Mouse (Mus musculus): ENCODE measurements at regions not wholly inside any gene's neighbourhood (a gene's known extent, or its start where the extent isn't known, plus 50 kb on each side); places are given as distances from the start of the nearest gene placed in this dataset.

DNA sequence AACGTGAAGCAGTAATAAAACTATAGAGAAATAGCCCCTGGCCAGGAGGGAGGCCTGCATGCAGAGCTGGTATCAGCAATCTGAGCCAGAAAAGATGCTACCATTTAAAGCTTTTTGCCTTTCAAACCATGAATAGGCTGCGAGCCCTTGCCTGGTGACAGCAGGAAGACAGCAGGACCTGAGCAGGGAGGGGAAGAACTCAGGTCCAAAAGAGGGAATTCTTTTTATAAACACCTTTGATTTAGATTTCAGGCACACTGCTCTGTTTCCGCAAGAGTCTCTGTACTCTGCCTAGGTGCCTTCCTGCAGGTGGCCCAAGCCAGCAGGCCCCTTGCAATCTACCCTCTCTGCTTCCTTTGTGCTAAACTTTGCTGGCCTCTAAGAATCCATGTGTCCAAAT is 242.1 kb downstream of the Adgra3 start:
- DNase-seq (ENCODE audit: low spot score) (no peak), ATAC-seq (ENCODE audit: low read depth) (no peak)
- no peaks in the 10 kb centered on the region for H3K9me3 ChIP-seq (ENCODE audit: control insufficient read depth, low read length)
- H3K27me3 ChIP-seq (replicated peaks; ENCODE audit: control insufficient read depth, insufficient read depth, low read length) = no peaks in the 10 kb centered on the region
- WGBS = 77% methylated on average over 3 of the region's 3 CpGs
- H3K36me3 ChIP-seq (ENCODE audit: control insufficient read depth, insufficient read depth, low read length) = no peaks in the 10 kb centered on the region
- H3K4me3 ChIP-seq (ENCODE audit: low read depth, low read length) = no peak overlapping the region
- H3K9ac ChIP-seq (ENCODE audit: low read depth, low read length) = no peak overlapping the region
- H3K27ac ChIP-seq (replicated peaks; ENCODE audit: low read depth, low read length) = no peak overlapping the region
- H3K4me2 ChIP-seq (ENCODE audit: low read depth, low read length) = no peak overlapping the region
- H3K4me1 ChIP-seq (ENCODE audit: control insufficient read depth, insufficient read depth, low read length) = no peaks in the 10 kb centered on the region

DNA sequence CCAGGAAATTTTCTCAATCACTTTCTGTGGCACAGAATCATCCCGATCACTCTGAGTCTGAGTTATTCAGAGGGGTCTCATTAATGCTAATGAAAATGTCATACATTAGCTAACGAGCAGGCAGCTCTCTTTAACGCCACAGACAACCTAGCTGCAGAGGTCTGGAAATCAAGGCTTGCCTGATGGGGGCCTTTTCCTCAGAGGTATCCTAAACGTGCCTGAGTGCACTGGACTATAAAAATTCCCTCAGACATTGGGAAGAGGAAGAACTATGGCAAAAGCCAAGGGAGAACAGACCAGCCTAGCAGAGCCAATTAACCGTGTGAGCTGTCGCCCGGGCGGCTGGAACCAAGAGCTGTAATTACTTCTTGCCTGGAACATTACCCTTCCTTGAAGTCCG is 245.5 kb downstream of the Adgra3 start:
- whole genome bisulfite sequencing = 69% methylated on average over 9 of the region's 9 CpGs
- Histone ChIP-seq H3K4me1 (ENCODE audit: control insufficient read depth, insufficient read depth, low read length) (no peaks in the 10 kb centered on the region), H3K4me2 (ENCODE audit: low read depth, low read length) (no peak overlapping the region), H3K27me3 (replicated peaks; ENCODE audit: control insufficient read depth, insufficient read depth, low read length) (no peaks in the 10 kb centered on the region), H3K36me3 (ENCODE audit: control insufficient read depth, insufficient read depth, low read length) (no peaks in the 10 kb centered on the region), H3K9ac (ENCODE audit: low read depth, low read length) (no peak overlapping the region), H3K9me3 (ENCODE audit: control insufficient read depth, low read length) (no peaks in the 10 kb centered on the region), H3K4me3 (ENCODE audit: low read depth, low read length) (no peak overlapping the region), H3K27ac (replicated peaks; ENCODE audit: low read depth, low read length) (no peak overlapping the region)
- ATAC-seq (ENCODE audit: low read depth) = no peak
- DNase-seq (ENCODE audit: low spot score) = no peak

DNA sequence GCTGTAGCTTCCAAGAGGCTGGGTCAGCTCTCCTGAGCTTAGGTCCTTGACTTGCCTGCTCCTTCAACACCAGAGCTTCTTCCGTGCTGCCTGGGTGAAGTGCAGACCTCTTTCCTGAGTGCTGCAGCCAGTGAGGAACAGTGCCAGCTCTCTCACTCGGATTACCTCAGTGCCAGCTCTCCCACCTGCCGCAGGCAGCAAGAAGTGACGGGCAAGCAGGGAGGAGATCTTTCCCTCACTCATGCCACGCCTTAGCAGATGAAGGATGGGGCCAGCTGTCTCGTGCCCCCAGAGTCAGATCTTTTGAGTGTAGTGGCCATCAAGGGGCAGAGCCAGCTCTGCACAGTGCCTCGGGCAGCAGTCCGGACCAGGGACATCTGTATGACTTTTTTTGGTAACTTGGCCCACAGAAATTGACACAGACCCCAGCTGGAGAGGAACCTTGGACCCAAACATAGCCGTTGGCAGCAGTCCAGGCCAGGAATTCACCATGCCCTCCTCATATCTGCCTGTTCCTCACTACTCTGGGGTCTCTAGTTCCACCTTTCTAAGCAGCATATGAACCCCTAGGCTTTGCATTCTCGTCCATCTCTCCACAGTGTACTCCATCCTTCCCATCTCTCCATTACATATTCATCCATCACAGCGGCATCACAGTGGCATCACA is 263.9 kb upstream of the Kcnip4 start:
- DNase-seq (ENCODE audit: low spot score) (no peak), ATAC-seq (ENCODE audit: low read depth) (no peak)
- no peak overlapping the region for H3K27ac ChIP-seq (replicated peaks; ENCODE audit: low read depth, low read length)
- H3K4me1 ChIP-seq (ENCODE audit: control insufficient read depth, insufficient read depth, low read length) = no peaks in the 10 kb centered on the region
- H3K27me3 ChIP-seq (replicated peaks; ENCODE audit: control insufficient read depth, insufficient read depth, low read length) = no peaks in the 10 kb centered on the region
- no peaks in the 10 kb centered on the region for H3K9me3 ChIP-seq (ENCODE audit: control insufficient read depth, low read length)
- H3K4me2 ChIP-seq (ENCODE audit: low read depth, low read length) = no peak overlapping the region
- H3K4me3 ChIP-seq (ENCODE audit: low read depth, low read length) = no peak overlapping the region
- WGBS = 89% methylated on average over 11 of the region's 11 CpGs
- H3K9ac ChIP-seq (ENCODE audit: low read depth, low read length) = no peak overlapping the region
- H3K36me3 ChIP-seq (ENCODE audit: control insufficient read depth, insufficient read depth, low read length) = no peaks in the 10 kb centered on the region

DNA sequence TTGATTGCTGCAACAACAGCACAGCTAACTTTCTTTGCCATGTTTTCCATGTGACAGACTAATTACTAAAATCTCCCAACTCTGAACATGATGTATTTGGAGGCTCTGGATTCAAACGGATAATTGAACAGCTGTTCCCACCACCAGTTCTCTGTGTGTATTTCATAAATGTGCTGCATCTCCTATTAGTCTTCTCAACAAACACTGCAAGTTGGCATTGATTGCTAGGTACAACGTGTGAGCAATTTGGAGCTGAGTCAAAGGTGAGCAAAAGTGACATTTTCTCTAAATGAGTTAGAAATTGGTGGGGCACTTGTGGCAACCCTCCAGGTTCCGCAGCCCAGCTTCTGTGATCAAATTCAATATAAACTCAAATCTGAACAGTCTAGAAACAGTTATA is 259.0 kb upstream of the Kcnip4 start:
- Histone ChIP-seq H3K4me1 (ENCODE audit: control insufficient read depth, insufficient read depth, low read length) (no peaks in the 10 kb centered on the region), H3K4me3 (ENCODE audit: low read depth, low read length) (no peak overlapping the region), H3K27ac (replicated peaks; ENCODE audit: low read depth, low read length) (no peak overlapping the region), H3K27me3 (replicated peaks; ENCODE audit: control insufficient read depth, insufficient read depth, low read length) (no peaks in the 10 kb centered on the region), H3K4me2 (ENCODE audit: low read depth, low read length) (no peak overlapping the region), H3K9ac (ENCODE audit: low read depth, low read length) (no peak overlapping the region), H3K9me3 (ENCODE audit: control insufficient read depth, low read length) (no peaks in the 10 kb centered on the region), H3K36me3 (ENCODE audit: control insufficient read depth, insufficient read depth, low read length) (no peaks in the 10 kb centered on the region)
- ATAC-seq (ENCODE audit: low read depth) = no peak
- WGBS = 64% methylated on average over 3 of the region's 3 CpGs
- DNase-seq (ENCODE audit: low spot score) = no peak

DNA sequence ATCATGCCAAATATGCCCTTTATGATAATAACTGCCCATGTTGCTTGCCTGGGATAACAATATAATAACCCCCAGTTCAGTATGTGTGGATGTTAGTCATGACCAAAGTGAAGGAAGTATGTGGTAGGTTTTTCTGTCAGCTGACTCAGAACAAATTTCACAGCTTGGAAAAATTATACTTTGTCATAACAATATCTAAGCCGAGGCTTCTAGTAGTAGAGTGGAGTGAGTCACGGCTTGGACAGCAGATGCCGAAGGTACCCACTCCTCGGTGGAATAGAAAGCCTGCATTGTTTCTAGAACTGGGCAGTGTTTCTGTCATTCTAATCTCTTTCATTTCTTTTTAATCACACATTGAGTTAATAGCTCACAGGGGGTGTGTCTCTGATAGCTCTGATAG is 236.3 kb upstream of the Kcnip4 start:
- 59% methylated on average over 4 of the region's 4 CpGs for WGBS
- Histone ChIP-seq H3K4me3 (ENCODE audit: low read depth, low read length) (no peak overlapping the region), H3K9me3 (ENCODE audit: control insufficient read depth, low read length) (no peaks in the 10 kb centered on the region), H3K4me1 (ENCODE audit: control insufficient read depth, insufficient read depth, low read length) (no peaks in the 10 kb centered on the region), H3K27ac (replicated peaks; ENCODE audit: low read depth, low read length) (no peak overlapping the region), H3K36me3 (ENCODE audit: control insufficient read depth, insufficient read depth, low read length) (no peaks in the 10 kb centered on the region), H3K27me3 (replicated peaks; ENCODE audit: control insufficient read depth, insufficient read depth, low read length) (no peaks in the 10 kb centered on the region), H3K4me2 (ENCODE audit: low read depth, low read length) (no peak overlapping the region), H3K9ac (ENCODE audit: low read depth, low read length) (no peak overlapping the region)
- ATAC-seq (ENCODE audit: low read depth) = no peak
- DNase-seq (ENCODE audit: low spot score) = no peak

DNA sequence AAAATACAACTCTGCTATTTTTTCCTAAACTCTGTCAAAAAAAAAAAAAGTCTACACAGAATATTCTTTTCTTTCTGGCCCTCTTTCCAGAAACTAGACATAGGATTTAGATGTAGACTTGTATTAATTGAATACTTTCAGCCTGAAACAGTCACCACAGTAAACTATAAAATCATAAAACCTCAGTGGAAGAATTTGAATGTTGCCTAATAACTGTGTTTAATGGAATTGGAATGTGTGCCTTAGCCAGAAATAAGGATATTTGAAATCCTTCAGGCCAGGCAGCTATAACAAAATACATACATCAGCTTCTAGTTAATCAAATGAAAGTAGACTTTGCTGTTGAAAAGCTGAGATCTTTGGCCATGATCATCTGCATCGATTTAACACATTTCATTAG is 230.8 kb upstream of the Kcnip4 start:
- Histone ChIP-seq H3K4me2 (ENCODE audit: low read depth, low read length) (no peak overlapping the region), H3K4me1 (ENCODE audit: control insufficient read depth, insufficient read depth, low read length) (no peaks in the 10 kb centered on the region), H3K9me3 (ENCODE audit: control insufficient read depth, low read length) (no peaks in the 10 kb centered on the region), H3K27ac (replicated peaks; ENCODE audit: low read depth, low read length) (no peak overlapping the region), H3K9ac (ENCODE audit: low read depth, low read length) (no peak overlapping the region), H3K4me3 (ENCODE audit: low read depth, low read length) (no peak overlapping the region), H3K27me3 (replicated peaks; ENCODE audit: control insufficient read depth, insufficient read depth, low read length) (no peaks in the 10 kb centered on the region), H3K36me3 (ENCODE audit: control insufficient read depth, insufficient read depth, low read length) (no peaks in the 10 kb centered on the region)
- DNase-seq (ENCODE audit: low spot score) = no peak
- 91% methylated on average over 1 of the region's 1 CpGs for WGBS
- ATAC-seq (ENCODE audit: low read depth) = no peak

DNA sequence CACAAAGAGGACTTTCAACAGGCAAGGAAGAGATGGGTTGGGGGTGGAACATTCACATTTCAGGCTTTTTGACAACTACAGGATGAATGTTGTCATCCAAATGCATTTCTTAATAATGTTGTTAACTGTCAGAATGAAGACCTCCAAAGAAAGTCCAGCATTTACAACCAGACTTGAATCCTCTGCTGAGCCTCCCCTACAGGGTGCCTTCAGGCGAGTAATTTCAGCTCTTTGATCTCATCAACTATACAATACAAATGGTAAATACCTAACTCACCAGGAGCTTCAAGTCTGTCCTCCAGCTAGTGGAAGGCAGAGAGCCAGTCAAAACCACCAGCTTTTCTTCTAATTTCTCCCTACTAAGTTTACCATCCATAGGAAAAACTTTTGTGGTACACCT is 187.9 kb upstream of the Kcnip4 start:
- Histone ChIP-seq H3K9ac (ENCODE audit: low read depth, low read length) (no peak overlapping the region), H3K36me3 (ENCODE audit: control insufficient read depth, insufficient read depth, low read length) (no peaks in the 10 kb centered on the region), H3K4me1 (ENCODE audit: control insufficient read depth, insufficient read depth, low read length) (no peaks in the 10 kb centered on the region), H3K27ac (replicated peaks; ENCODE audit: low read depth, low read length) (no peak overlapping the region), H3K4me3 (ENCODE audit: low read depth, low read length) (no peak overlapping the region), H3K9me3 (ENCODE audit: control insufficient read depth, low read length) (no peaks in the 10 kb centered on the region), H3K27me3 (replicated peaks; ENCODE audit: control insufficient read depth, insufficient read depth, low read length) (no peaks in the 10 kb centered on the region), H3K4me2 (ENCODE audit: low read depth, low read length) (no peak overlapping the region)
- ATAC-seq (ENCODE audit: low read depth) = no peak
- no peak for DNase-seq (ENCODE audit: low spot score)
- 31% methylated on average over 1 of the region's 1 CpGs for WGBS

DNA sequence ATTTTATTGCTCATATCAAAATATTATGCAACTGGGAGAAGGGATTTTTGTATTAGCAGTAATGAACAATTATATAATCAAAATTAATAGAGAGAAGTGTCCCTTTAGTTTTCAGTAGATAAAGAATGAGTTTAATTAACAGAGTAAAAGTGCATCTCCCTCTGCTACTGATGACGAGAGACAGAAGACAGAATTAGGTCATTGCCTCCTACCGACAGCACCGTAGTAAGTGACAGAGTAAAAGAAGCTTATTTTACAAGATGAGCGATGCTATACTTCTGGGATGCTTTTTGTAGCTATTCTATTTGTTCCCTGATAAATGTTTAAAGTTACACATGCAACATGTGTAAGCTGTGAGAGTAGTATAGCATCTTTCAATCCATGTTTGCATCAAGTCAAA is 157.4 kb upstream of the Kcnip4 start:
- DNase-seq (ENCODE audit: low spot score) = no peak
- H3K27me3 ChIP-seq (replicated peaks; ENCODE audit: control insufficient read depth, insufficient read depth, low read length) = no peaks in the 10 kb centered on the region
- no peak overlapping the region for H3K27ac ChIP-seq (replicated peaks; ENCODE audit: low read depth, low read length)
- H3K4me1 ChIP-seq (ENCODE audit: control insufficient read depth, insufficient read depth, low read length) = no peaks in the 10 kb centered on the region
- no peak for ATAC-seq (ENCODE audit: low read depth)
- no peak overlapping the region for H3K4me2 ChIP-seq (ENCODE audit: low read depth, low read length)
- H3K9ac ChIP-seq (ENCODE audit: low read depth, low read length) = no peak overlapping the region
- WGBS = 79% methylated on average over 4 of the region's 4 CpGs
- H3K9me3 ChIP-seq (ENCODE audit: control insufficient read depth, low read length) = no peaks in the 10 kb centered on the region
- no peaks in the 10 kb centered on the region for H3K36me3 ChIP-seq (ENCODE audit: control insufficient read depth, insufficient read depth, low read length)
- H3K4me3 ChIP-seq (ENCODE audit: low read depth, low read length) = no peak overlapping the region

DNA sequence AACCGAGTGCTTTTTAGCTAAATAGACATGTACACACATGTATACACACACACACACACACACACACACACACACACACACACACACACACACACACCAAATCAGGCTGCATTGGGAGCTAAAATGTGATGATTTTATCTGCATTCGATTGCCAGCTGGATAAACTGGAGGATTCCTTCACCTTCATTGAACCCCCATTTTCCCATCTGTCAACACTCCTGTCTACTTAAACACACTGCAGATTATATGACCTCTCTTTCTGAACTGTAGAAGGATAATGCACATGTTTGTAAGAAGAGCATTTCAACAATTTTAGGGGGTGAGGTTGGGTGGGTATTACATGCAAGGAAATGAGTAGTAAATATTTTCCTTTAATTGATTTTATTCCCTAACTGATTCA is 156.8 kb upstream of the Kcnip4 start:
- 73% methylated on average over 2 of the region's 2 CpGs for WGBS
- no peak for ATAC-seq (ENCODE audit: low read depth)

More for the DNA sequence above, 156.8 kb upstream of the Kcnip4 start:
- no peak overlapping the region for H3K4me2 ChIP-seq (ENCODE audit: low read depth, low read length)
- no peaks in the 10 kb centered on the region for H3K36me3 ChIP-seq (ENCODE audit: control insufficient read depth, insufficient read depth, low read length)
- no peaks in the 10 kb centered on the region for H3K4me1 ChIP-seq (ENCODE audit: control insufficient read depth, insufficient read depth, low read length)
- H3K27me3 ChIP-seq (replicated peaks; ENCODE audit: control insufficient read depth, insufficient read depth, low read length) = no peaks in the 10 kb centered on the region
- H3K9ac ChIP-seq (ENCODE audit: low read depth, low read length) = no peak overlapping the region
- no peaks in the 10 kb centered on the region for H3K9me3 ChIP-seq (ENCODE audit: control insufficient read depth, low read length)
- DNase-seq (ENCODE audit: low spot score) = peak; percentile 1
- H3K27ac ChIP-seq (replicated peaks; ENCODE audit: low read depth, low read length) = no peak overlapping the region
- no peak overlapping the region for H3K4me3 ChIP-seq (ENCODE audit: low read depth, low read length)
